Mouse (Mus musculus): ENCODE data around the gene Wdr83os.

Gene Wdr83os

GRCm38 (mm10) chr8:85080532-85081215 is at the start of gene Wdr83os:
TSS of gene Wdr83os (plus strand) at chr8:85080740.
- peak; percentile 75 for DNase-seq

GRCm38 (mm10) chr8:85032622-85033311 is 47.8 kb upstream of the Wdr83os start:
- DNase-seq, result peak; percentile 64

- no peak for DNase-seq
Observed at GRCm38 (mm10) chr8:85033867-85034266, 46.7 kb upstream of the Wdr83os start.

GRCm38 (mm10) chr8:85034764-85035163 is 45.8 kb upstream of the Wdr83os start:
- peak; percentile 71 for DNase-seq

- no peak for DNase-seq
Observed at GRCm38 (mm10) chr8:85035165-85035727, 45.3 kb upstream of the Wdr83os start.

- peak; percentile 53 for DNase-seq
Observed at GRCm38 (mm10) chr8:85035728-85036310, 44.7 kb upstream of the Wdr83os start.

GRCm38 (mm10) chr8:85036381-85036717 is 44.2 kb upstream of the Wdr83os start:
- DNase-seq, result no peak

- peak; percentile 90 for DNase-seq
Observed at GRCm38 (mm10) chr8:85036718-85037365, 43.7 kb upstream of the Wdr83os start, which contains the start of gene Tnpo2. TSS of gene Tnpo2 (plus strand) at chr8:85036915.

- no peak for DNase-seq
Observed at GRCm38 (mm10) chr8:85037366-85037680, 43.2 kb upstream of the Wdr83os start.

- peak; percentile 50 for DNase-seq
Observed at GRCm38 (mm10) chr8:85037681-85038531, 42.6 kb upstream of the Wdr83os start.

- DNase-seq, result no peak
Observed at GRCm38 (mm10) chr8:85043619-85044018, 36.9 kb upstream of the Wdr83os start.

- DNase-seq, result no peak
Observed at GRCm38 (mm10) chr8:85057367-85057766, 23.2 kb upstream of the Wdr83os start.

- DNase-seq, result peak; percentile 92
Observed at GRCm38 (mm10) chr8:85059879-85060616, 20.5 kb upstream of the Wdr83os start, which contains the start of gene Fbxw9. TSS of gene Fbxw9 (plus strand) at chr8:85060055.

- DNase-seq, result no peak
Observed at GRCm38 (mm10) chr8:85062603-85063002, 17.9 kb upstream of the Wdr83os start.

GRCm38 (mm10) chr8:85065213-85065612 is 15.3 kb upstream of the Wdr83os start:
- DNase-seq, result peak; percentile 89

GRCm38 (mm10) chr8:85067155-85067554 is 13.4 kb upstream of the Wdr83os start:
- no peak for DNase-seq

- DNase-seq, result no peak
Observed at GRCm38 (mm10) chr8:85067982-85068381, 12.6 kb upstream of the Wdr83os start, which contains the start of gene Gm5741. TSS of gene Gm5741 (minus strand) at chr8:85067982.

GRCm38 (mm10) chr8:85071041-85071440 is 9.5 kb upstream of the Wdr83os start:
- peak; percentile 48 for DNase-seq

GRCm38 (mm10) chr8:85071514-85072281 is 8.8 kb upstream of the Wdr83os start, which contains the start of gene Dhps:
TSS of gene Dhps (plus strand) at chr8:85071757.
- DNase-seq, result peak; percentile 93

- no peak for DNase-seq
Observed at GRCm38 (mm10) chr8:85072364-85072929, 8.1 kb upstream of the Wdr83os start.

Measured in kidney, adult 18-20 months (tissue).